Mouse (Mus musculus) heart, postnatal 10 days (tissue): Measurements from ENCODE around the gene Cacna1a. TPM values are rescaled to one million over a fixed set of nuclear protein-coding genes. Genes with fewer than 3 reads are reported as not detected.

ENCODE experiments used
- DNase-seq, 2 experiments: peaks; one replicate each; pipeline ENCODE4 v3.0.0; 2021
- intact Hi-C: fragments of 180-260 bp; cut with DNase I; formaldehyde crosslinking; loops from one replicate; pipeline ENCODE4 v1.15.1; 2025
- total RNA-seq, 2 experiments: library from RNA; stranded (reverse); gene quantifications; 2 replicates each; pipeline ENCODE4 v1.2.3; 2021

Cacna1a gene
- total RNA-seq: 1 to 10 TPM; 6.1 to 6.5 TPM

DNA sequence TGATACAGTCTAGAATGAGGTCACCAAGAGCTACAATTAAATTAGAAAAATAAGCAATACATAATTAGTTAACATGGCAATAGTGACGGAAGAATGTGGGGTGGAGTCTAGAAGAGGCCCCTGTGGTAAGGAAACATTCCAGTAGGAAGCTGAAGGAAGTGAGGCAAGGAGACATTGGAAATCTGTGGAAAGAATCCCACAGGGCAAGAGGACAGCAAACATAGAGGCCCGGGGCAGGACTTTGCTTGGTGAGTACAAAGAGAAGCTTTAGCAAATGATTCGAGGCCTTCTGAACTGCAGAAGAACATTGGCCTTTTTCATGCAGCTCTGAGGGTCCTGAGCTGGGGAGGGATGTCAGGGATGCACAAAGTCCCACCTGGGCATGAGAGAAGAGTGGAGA lies at the start of gene Cacna1a:
TSS of gene Cacna1a (plus strand) at position 166 of the 400 bp plus-strand sequence.
- intact Hi-C loops: no loop called here

DNA sequence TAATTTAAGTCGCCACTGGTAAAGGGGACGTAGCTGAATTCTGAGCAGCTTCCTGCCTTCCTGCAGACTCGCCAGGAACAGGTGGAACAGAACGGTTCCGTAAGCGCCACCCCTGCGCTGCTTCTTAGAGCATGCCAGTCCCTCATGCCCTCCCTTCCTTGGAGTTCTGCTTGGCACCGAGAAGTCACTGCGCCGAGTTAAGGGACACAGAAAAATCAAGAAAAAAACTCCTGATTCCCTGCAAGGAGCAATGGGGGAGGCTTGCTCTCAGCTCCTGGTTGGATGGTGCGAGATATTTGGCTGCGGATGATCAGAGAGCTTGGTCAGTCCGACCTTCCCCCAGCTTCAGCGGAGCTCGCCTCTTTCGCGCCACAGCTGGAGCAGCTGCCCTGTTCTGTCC lies 49.7 kb upstream of the Cacna1a start:
- intact Hi-C loops: no loop called here
- DNase-seq: peak in 1 of 2 experiments; percentile 9

More for the DNA sequence above, at the start of gene Cacna1a:
- DNase-seq: no peak

DNA sequence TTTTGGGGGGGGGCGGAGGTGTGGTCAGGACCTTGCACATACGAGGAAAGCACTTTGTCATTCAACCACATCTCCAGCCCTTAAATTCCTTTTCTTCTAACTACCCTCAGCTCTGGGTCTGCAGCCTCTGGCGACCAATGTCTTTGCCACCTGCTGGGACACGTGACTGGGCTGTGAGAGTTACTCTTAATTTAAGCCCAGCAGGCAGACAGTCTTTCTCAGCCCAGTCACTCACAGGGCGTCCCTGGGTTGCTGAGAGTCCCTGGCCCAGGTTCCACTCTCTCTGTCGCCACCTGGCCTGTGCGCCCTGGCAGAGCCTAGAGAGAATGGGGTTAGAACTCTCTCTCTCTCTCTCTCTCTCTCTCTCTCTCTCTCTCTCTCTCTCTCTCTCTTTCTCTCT lies 48.9 kb upstream of the Cacna1a start:
- intact Hi-C loops: no loop called here

DNA sequence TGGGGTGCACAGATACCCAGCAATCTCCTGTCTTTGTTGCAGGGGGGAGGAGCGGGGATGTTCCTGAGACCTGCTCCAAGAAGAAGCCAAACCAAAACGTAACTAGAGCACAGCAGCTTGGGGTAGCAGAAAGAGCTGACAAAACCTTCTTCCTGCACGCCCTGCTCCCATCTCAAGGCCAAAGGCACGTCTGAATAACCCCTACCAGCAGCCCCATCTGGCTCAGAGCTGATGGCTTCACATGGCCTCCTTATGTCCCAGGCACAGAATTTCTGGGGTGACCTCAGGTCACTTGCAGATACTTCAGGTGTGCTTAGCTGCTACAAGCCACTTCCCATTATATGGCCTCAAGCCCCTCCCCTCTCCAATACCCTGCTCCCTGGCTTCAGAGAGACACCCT lies 48.4 kb upstream of the Cacna1a start:
- intact Hi-C loops: no loop called here
- no peak for DNase-seq

More for the DNA sequence above, 48.9 kb upstream of the Cacna1a start:
- DNase-seq: no peak

DNA sequence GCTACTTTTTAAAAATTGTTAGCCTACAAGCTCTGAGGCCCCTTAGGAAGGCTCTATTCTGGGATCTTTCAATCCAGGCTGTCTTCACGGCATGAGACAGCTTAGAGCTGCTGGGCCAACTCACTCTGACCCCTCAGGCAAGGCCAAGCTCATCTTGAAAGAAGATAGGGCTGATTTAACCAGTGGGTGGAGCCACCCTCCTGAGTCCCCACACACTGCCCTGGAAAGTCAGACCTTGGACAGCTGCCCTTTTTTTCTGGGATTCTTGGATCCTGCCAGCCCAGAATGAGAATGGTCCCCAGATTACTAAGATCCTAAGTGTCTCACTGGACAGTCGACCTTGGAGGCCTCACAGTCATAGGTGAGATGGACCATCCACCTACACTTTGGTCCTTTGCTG lies 47.6 kb upstream of the Cacna1a start:
- intact Hi-C loops: no loop called here
- no peak for DNase-seq

DNA sequence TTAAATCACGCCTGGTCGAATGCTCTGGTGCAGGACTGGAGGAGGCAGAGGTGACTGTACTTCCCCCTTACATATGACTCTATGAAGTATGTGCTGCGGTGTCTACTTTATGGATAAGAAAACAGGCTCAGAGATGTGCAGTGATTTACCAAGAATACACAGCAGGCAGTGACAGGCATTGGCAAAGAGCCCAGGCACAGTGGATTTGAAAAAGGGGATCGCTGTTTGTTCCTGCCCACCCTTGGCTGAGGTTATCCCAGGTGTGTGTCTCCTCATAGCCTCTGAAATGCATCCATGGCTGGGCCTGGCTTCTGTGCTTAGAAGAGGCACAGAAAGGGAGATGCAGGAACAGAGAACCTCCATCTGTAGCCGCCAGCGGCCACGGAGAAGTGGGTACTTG lies 42.7 kb upstream of the Cacna1a start:
- DNase-seq: no peak
- intact Hi-C loops: no loop called here

DNA sequence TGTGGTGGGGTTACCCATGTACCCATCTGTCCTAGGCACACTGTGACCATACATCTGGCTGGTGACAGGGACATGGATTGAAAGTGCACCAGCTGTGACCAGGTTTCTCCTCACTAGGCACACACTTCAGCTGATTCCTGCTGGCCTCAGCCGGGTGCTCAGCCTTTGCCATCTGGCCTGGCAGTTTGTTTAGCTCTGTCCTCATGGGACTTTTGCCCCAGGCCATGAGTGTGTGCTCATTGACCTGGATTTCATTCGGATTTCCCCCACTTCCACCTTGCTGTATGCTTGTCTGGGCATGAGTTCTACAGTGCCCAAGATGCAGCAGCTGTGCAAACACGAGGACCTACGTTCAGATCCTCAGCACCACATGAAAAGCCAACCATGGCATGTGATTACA lies 41.8 kb upstream of the Cacna1a start:
- intact Hi-C loops: no loop called here
- no peak for DNase-seq

DNA sequence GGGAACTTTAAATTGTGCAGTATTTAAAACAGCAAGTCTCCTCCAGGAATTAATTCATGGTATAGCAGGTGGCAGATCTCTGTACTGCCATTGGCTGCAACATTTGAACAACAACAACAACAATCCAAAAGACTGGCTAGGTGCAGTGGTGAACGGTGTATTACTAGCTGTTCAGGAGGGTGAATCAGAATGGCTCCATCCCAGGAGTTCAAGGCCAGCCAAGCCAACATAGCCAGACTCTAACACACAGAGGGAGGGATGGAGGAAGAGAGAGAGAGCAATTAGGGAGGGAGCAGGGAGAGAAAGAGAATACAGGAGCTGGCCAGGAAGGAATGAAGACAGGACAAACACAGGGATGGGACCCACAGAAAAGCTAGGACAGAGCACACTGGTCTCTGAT lies 38.7 kb upstream of the Cacna1a start:
- intact Hi-C loops: no loop called here
- DNase-seq: no peak

DNA sequence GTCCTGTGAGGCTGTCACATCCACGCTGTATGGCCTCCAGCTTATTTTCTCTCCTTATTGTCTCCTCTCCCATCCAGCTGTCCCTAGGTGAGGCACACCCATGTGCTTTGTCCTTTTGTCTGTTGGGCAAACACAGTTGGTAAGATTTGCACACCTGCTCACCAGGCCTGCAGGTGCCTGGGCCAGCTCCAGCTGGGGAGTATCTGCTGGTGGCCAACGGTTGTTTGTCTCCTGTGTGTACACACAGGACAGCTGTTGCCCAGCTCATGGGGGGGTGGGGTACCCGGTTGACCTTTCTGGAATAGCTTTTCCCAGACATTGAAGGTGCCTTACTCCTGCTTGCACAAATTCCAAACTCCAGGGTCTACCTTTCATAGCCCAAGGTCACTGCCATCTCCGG lies 37.3 kb upstream of the Cacna1a start:
- intact Hi-C loops: no loop called here
- no peak for DNase-seq

DNA sequence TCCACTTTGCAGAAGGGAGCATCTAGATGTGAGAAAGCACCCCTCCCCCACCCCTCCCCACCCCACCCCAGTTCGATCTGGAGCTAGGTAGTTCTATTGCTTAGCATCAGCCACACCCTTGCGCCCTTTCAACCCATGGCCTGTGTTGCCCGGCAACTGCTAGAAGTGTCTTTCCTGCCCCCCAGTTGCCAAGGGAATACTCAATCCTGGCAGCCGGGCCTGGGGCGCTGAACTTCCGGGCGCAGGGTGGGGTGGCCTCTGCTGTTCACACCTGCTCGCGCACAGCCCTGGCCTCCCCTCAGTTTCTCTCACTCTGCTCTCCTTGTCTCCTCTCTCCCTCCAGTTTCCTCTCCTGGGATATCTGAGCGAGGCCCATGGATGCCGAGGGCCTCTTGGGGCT lies 31.8 kb upstream of the Cacna1a start:
- no peak for DNase-seq
- intact Hi-C loops: loop anchor here (2.0 to 5.0 kb wide), 3 partner anchors 170 to 344 kb away; partner anchors contain the start of genes 2210011C24Rik, Il27ra and Rln3

DNA sequence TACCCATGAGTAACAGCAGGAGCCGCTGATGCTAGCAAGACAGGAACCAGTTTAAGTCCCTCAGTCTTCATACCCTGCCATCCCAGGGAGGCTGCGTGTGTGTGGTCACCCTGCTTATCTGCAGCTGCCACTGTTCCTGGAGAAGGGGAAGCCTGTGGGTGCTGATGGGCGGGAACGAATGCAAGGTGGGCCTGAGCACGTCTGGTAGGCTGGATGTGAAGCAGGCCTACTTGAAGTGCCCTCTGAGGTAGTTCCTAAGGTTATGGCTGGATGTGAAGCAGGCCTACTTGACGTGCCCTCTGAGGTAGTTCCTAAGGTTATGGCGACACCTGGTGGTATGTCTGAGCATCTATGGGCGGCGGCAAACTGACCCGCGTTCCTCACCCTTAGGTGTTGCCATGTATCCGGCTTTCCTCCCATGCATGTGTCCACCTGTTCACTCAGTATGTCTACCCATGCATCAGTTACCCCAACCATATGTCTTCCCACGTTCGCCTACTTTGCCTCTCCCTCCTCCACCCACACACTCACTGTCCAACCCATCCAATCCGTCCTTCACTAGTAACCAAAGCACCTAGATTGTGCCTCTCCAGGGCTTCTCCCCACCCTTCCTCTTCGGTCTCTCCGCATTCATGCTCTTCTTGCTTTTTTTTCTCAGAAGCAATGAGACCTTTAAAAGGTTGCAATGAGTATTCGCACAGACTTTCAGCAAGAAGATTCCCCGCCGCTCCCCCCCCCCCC lies 30.4 kb upstream of the Cacna1a start:
- DNase-seq: peak; percentile 86 to 93
- intact Hi-C loops: loop anchor here (1.0 to 5.0 kb wide), 4 partner anchors 66 to 346 kb away; partner anchors contain the start of genes 2210011C24Rik, Il27ra and Rln3

DNA sequence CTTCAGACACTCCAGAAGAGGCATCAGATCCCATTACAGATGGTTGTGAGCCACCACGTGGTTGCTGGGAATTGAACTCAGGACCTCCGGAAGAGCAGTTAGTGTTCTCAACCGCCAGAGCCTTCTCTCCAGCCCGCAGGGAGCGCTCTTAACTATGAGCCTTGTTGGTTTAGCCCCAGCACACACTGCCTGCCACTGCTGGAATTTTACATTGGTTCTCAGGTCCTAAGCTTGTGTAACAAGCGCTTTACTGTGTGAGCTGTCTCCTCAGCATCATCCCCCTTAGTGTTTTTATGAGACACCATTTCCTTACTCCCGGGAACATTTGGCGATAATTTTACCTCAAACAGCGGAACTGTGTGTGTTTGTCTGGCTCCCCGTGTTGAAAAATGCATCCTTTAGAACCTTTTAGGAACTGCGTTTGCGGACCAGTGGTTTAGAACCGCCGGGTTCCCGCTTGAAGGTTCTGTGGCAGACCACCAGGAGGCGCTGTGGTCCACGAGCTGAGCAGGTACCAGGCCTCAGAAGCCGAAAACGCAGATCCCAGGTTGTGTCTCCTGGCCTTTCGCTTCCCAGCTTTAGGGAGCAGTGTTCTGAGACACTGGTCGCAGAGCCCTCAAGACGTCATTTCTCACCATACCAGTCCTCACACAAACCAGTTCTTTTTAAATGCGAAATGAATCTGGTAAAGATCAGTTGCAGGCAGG lies 24.7 kb upstream of the Cacna1a start:
- peak; percentile 75 to 88 for DNase-seq
- intact Hi-C loops: loop anchor here (1.0 to 5.0 kb wide), 4 partner anchors 150 to 449 kb away; no protein-coding TSS in a partner anchor

DNA sequence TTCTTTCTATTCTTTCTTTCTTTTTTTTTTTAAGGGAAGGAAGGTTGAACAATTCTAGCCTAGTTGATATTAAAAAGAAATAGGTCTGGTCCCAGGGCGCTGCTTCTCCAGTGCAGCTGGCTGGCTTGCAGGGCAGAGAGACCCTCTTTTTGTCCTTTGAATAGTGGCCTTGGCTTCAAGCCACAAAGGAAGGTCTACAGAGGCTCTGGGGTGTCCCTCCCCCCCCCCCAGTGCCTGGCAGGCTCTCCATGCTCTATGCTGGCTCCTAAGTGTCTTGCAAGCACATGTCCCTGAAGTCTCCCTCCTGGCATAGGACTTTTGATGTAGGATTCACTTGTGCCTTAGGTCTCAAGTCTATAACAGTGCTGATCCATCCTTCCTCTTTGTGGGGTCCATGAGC lies 23.0 kb upstream of the Cacna1a start:
- intact Hi-C loops: no loop called here

DNA sequence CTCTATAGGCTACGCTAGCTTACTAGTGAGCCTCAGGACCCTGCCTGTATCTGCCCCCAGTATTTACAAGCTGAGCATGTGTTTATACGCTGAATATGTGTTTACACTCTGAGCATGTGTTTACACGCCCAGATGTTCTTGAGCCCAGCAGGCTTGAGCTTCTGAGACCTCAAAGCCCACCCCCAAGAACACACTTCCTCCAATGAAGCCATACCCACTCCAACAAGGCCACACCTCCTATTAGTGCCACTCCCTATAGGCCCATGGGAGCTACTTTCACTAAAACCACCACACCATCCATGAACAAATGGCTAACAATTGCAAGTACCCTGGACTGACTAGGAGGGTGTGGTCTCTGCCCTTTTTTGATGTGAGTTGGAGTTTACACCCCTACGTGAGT lies 17.3 kb upstream of the Cacna1a start:
- intact Hi-C loops: no loop called here
- no peak for DNase-seq

More for the DNA sequence above, 23.0 kb upstream of the Cacna1a start:
- no peak for DNase-seq

DNA sequence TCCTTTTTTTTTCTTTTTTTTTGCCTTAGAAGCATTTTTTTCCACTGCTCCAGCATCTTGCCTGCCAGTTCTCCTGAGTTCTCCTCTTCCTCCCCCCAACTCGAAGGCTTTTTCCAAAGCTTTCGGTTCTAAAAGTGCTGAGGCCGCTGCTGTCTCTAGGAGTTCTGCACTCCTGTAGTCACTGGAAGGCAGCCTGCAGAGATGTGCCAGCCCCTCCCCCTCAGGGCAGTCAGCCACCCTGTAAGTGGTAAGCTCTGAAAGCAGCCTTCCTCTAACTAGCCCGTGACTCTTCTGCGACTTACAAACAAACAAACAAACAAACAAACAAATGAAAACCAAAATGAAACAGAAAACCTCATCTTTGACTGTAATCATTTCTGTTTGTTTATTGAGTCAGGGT lies 13.2 kb upstream of the Cacna1a start:
- no peak for DNase-seq
- intact Hi-C loops: no loop called here

DNA sequence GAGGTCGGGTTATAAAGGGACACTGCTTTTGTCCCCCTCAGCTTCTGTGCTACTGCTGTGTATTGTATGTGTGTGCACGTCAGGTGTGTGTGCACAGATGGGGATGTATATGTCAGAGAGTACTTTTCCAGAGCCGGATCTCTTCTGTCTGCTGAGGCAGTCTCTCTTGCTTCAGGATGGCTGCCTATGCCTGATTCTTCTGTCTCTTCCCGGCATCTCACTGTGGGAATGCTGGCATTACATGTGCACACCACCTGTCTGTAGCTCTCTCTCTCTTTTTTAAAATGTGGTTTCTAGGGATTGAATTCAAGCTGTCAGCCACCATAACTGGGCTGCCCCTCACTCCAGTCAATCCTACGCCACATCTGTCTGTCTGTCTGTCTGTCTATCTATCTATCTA lies 12.4 kb upstream of the Cacna1a start:
- no peak for DNase-seq
- intact Hi-C loops: no loop called here

DNA sequence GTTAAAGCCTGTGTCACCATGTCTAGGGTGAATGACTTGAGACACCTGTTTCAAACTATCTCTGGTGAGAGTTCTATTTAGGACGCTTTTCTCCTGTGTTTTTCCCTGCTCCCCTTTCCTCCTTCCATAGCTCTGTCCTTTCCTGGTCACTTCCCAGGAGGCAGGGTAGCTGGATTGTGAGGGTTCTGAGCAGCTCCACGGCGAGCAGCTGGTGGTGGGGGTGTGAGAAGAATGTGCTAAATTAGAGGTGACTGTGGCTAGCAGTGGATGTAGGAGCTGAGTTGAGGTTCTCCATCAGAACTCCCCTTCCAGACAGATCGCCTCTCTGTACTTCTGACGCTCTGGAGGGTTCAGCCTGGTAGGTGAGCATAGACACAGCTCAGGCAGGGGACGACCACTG lies 11.7 kb upstream of the Cacna1a start:
- intact Hi-C loops: no loop called here
- no peak for DNase-seq

DNA sequence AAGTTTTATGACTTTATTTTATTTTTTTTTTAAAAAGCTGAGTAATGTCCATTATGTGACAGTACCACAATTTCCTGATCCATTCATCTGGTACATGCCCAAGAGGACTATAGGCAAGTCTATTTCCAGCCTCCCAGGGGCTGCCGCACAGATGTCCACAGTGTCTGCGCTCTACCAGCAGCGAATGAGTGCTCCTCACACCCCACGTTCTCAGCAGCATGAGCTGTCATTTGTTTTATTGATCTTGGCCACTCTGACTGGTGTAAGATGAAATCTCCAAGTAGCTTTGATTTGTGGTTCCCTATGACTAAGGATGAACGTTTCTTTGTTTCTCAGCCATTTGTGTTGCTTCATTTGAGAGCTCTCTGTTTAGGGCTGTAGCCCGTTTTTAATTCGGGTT lies 6.6 kb upstream of the Cacna1a start:
- intact Hi-C loops: no loop called here
- DNase-seq: no peak

DNA sequence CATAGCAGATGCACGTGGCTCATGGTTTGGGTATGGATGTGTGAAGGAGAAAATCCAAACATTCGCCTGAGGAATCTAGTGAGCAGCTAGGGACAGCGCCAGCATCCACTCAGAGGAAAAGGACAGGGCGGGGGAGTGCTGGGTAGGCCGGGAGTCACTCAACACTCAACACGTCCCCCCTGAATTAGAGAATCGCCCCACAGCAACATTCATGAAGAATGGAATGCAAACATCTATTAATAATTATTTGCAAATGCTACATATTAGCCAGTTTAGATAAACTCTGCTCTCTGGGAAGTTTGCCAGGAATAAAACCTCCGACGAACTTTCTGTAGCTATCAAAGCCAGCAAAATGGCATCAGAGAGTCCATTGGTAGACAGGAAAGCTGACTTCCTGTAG lies 533 bp downstream of the Cacna1a start:
- DNase-seq: peak; percentile 38 to 57
- intact Hi-C loops: no loop called here

DNA sequence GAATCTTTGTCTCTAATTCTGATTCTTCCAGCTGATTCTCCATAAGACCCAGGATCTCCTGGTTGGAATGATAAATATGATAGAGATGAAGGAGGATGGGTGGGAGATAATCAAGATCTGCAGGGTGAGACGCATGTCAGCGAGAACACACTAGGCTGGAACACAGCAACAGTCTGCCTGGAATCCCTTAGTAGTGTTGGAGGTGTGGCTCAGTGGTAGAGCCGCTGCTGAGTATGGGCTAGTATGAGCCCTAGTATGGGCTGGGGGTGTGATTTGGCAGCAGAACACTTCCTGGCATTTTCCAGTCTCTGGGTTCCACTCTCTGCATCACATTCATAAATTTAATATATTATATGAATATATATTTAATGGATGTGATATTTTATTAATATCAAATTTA lies 933 bp downstream of the Cacna1a start:
- intact Hi-C loops: no loop called here
- DNase-seq: no peak

DNA sequence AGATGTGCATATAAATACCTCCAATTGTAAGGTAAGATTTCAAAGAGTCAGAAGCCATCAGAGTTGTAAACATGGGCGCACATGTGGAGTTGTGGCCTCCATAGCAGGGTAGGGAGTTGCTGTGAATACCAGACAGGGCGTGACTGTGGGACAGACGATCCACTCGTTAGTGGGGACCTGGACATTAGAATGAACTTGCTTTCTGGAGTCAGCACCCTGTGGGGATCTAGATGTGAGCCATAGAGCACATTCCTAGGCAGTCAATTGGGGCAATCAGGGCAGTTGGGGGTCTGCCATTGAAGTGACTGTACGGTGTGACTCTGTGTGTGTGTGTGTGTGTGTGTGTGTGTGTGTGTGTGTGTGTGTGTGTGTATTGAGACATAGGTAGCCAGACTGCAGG lies 3.4 kb downstream of the Cacna1a start:
- intact Hi-C loops: no loop called here
- no peak for DNase-seq
